Mouse (Mus musculus) embryonic fibroblast, embryonic 13.5 days (primary cell): ENCODE measurements around the gene Itpripl2. TPM values are rescaled to one million over a fixed set of nuclear protein-coding genes. Genes with fewer than 3 reads are reported as not detected.
A peak's percentile ranks its signal among the peaks of the same experiment; 100 is the strongest.

Source experiments
- H3K27ac ChIP-seq: 2 replicates; pipeline ENCODE4 v1.5.1; 2012; ENCODE audit warnings: low read length, control low read depth, inconsistent platforms; ENCODE audit not compliant: insufficient read depth
- H3K4me1 ChIP-seq: 2 replicates; pipeline ENCODE4 v1.6.1; 2011; ENCODE audit warnings: low read length; ENCODE audit not compliant: control insufficient read depth, insufficient read depth
- H3K4me3 ChIP-seq: 2 replicates; pipeline ENCODE4 v1.5.1; 2011; ENCODE audit warnings: mild to moderate bottlenecking, control low read depth, low read length; ENCODE audit not compliant: insufficient read depth
- CTCF ChIP-seq: IDR thresholded peaks from 2 replicates; pipeline ENCODE4 v1.5.1; 2011; ENCODE audit warnings: mild to moderate bottlenecking, control low read depth, low read length, moderate library complexity, borderline replicate concordance; ENCODE audit not compliant: insufficient read depth
- POLR2A ChIP-seq: IDR thresholded peaks from 2 replicates; pipeline ENCODE4 v1.6.1; 2011; ENCODE audit warnings: low read depth, mild to moderate bottlenecking, control low read depth, low read length, moderate library complexity
- polyA plus RNA-seq: library from polyadenylated mRNA; stranded (reverse); fragments of >200 nt; gene quantifications from 2 replicates; pipeline ENCODE4 v1.2.4, GENCODE M21; 2011; ENCODE audit warnings: low read depth; ENCODE audit not compliant: missing spikeins, insufficient read length

The Itpripl2 gene
- polyA plus RNA-seq, 1 experiment, result 76.2 TPM

- no peak for TF ChIP-seq POLR2A
- TF ChIP-seq CTCF, result no peak
- H3K27ac ChIP-seq, result no peak overlapping the region
- H3K4me1 ChIP-seq, result peaks cover 8% of the 10 kb centered on the region
- H3K4me3 ChIP-seq, result peak overlapping the region; percentile 53
These were observed 44.3 kb downstream of the Itpripl2 start for GRCm38 (mm10) chr7:118447291-118448133.

- TF ChIP-seq CTCF, result no peak
- no peak for TF ChIP-seq POLR2A
- Histone ChIP-seq H3K4me3 (no peak overlapping the region), H3K27ac (no peak overlapping the region), H3K4me1 (peaks cover 9% of the 10 kb centered on the region)
These were observed 47.8 kb downstream of the Itpripl2 start for GRCm38 (mm10) chr7:118443895-118444485.

- Histone ChIP-seq H3K4me1 (peaks cover 9% of the 10 kb centered on the region), H3K4me3 (no peak overlapping the region), H3K27ac (no peak overlapping the region)
- TF ChIP-seq CTCF (no peak), POLR2A (no peak)
These were observed 48.4 kb downstream of the Itpripl2 start for GRCm38 (mm10) chr7:118443371-118443770.

- H3K4me3 ChIP-seq, result no peak overlapping the region
- TF ChIP-seq POLR2A (no peak), CTCF (no peak)
- peaks cover 9% of the 10 kb centered on the region for H3K4me1 ChIP-seq
- no peak overlapping the region for H3K27ac ChIP-seq
These were observed 50.2 kb downstream of the Itpripl2 start for GRCm38 (mm10) chr7:118441535-118441934.

GRCm38 (mm10) chr7:118437101-118437802 lies 54.5 kb downstream of the Itpripl2 start:
- Histone ChIP-seq H3K4me3 (no peak overlapping the region), H3K27ac (no peak overlapping the region), H3K4me1 (no peaks in the 10 kb centered on the region; the same call in 1 of the 2 replicates)
- peak; percentile 57; the same call in 1 of the 2 replicates for TF ChIP-seq CTCF
- no peak for TF ChIP-seq POLR2A

Other genes with a start within 250 kb of the Itpripl2 start
- 53.1 and 56.8 TPM in 2 replicates for gene Smg1, start 248.3 kb downstream of the Itpripl2 start, polyA plus RNA-seq
- 1.4 and 2.4 TPM in 2 replicates for gene Syt17, start 43.8 kb downstream of the Itpripl2 start, polyA plus RNA-seq
- gene Coq7, start 41.4 kb upstream of the Itpripl2 start, polyA plus RNA-seq, result 13.8 and 14.5 TPM in 2 replicates
- 1.4 and 1.9 TPM in 2 replicates for gene Tmc7, start 92.8 kb upstream of the Itpripl2 start, polyA plus RNA-seq
- not detected in 2 replicates for gene Tmc5, start 105.3 kb upstream of the Itpripl2 start, polyA plus RNA-seq
- 58.1 and 75.4 TPM in 2 replicates for gene Gde1, start 213.8 kb upstream of the Itpripl2 start, polyA plus RNA-seq
- 11.3 and 14.6 TPM in 2 replicates for gene Ccp110, start 220.6 kb upstream of the Itpripl2 start, polyA plus RNA-seq
- 95.4 and 106 TPM in 2 replicates for gene Vps35l, start 248.3 kb upstream of the Itpripl2 start, polyA plus RNA-seq